ENCODE assay signal across 19 mouse cellular contexts in the genomic region with DNA sequence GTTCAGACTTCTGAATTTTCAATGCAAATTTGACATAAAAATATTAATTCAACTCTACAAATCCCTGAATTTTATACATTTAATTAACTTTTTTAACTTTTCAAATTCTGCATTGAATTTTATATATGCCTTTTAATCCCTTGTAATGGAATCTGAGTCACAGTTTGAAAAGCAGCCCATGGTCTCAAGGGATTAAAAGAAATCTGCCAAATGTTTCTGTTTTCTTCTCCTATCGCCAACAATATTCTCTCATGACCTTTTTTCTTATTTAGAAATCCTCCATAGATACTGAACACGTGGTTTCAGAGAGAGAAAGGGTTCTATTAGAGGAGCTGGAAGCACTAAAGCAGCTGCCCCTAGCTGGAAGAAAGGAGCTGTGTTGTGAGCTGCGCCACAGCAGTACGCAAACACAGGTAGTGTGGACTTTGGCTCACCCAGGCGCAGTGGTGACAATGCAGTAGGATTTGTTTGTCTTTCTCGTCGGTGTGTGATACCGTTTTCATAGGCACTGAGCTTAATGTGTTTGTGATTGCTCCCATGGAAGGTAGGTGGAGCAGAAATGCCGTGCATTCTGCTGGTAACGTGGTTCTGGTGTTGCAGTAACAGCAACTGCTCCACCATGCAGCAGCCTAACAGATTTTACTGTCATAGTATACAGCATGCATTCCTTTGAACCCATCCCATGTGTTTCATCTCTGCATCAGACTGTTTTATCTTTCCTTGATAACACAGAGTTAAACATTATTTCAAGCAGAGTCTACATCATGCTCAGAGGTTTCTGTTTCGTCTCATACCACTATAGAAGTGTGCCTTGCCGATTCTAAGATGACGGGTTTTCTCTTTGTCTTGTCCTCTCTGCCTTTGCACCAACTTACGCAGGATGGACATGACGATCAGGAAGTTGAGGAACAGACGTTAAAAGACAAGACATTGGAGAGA.
DNase-seq lines count a peak whose midpoint lies in the region; ATAC-seq lines count a peak whose summit lies in the region.
"Had no signal": no experiment of that assay in that cellular context is flagged by ENCODE, and none has a peak within 500 bp of the region (broad histone marks: within the 10 kb centered on the region; RNA-seq: fewer than 3 reads in every experiment).

No protein-coding gene starts in this region.

- peak overlapping the region; percentile 43 for H3K4me3 ChIP-seq in brown adipose tissue, adult 24 weeks (ENCODE audit: insufficient read depth, low read depth, low read length)
- H3K4me3 ChIP-seq in liver, embryonic 12.5 days = no peak overlapping the region
- no peak overlapping the region for H3K4me3 ChIP-seq in stomach, embryonic 15.5 days (replicated peaks)
- no peak overlapping the region for H3K4me3 ChIP-seq in hindbrain, embryonic 16.5 days (ENCODE audit: low read length)
- H3K4me3 ChIP-seq: kidney, embryonic 15.5 days had no signal

- H3K36me3 ChIP-seq in liver, embryonic 12.5 days = peaks cover 21% of the 10 kb centered on the region
- peaks cover 6% of the 10 kb centered on the region; the same call in 1 of the 2 replicates for H3K36me3 ChIP-seq in stomach, embryonic 15.5 days
- H3K36me3 ChIP-seq in hindbrain, embryonic 16.5 days (ENCODE audit: control insufficient read depth, insufficient read depth, low read length) = peaks cover 27% of the 10 kb centered on the region

- peak overlapping the region; percentile 41; the same call in 1 of the 2 replicates for H3K27ac ChIP-seq in brown adipose tissue, adult 24 weeks (replicated peaks; ENCODE audit: low read depth, low read length)
- no peak overlapping the region for H3K27ac ChIP-seq in liver, embryonic 12.5 days
- H3K27ac ChIP-seq in stomach, embryonic 15.5 days = peak overlapping the region; percentile 23; the same call in 1 of the 2 replicates
- H3K27ac ChIP-seq in hindbrain, embryonic 16.5 days (ENCODE audit: low read depth, low read length) = no peak overlapping the region
- H3K27ac ChIP-seq: hindbrain, embryonic 14.5 days; kidney, embryonic 15.5 days had no signal

- no peaks in the 10 kb centered on the region for H3K27me3 ChIP-seq in liver, embryonic 12.5 days (replicated peaks)
- no peaks in the 10 kb centered on the region for H3K27me3 ChIP-seq in stomach, embryonic 15.5 days (replicated peaks)
- H3K27me3 ChIP-seq in hindbrain, embryonic 16.5 days (replicated peaks; ENCODE audit: control insufficient read depth, insufficient read depth, low read length) = no peaks in the 10 kb centered on the region
- H3K27me3 ChIP-seq: kidney, embryonic 15.5 days had no signal

- DNase-seq in frontal cortex, adult 2 months (ENCODE audit: extremely low spot score in 1 of 2, low spot score in 1 of 2) = no peak
- no peak for DNase-seq in urinary bladder, postnatal 4 days (ENCODE audit: low spot score in 2 of 2)
- DNase-seq in natural killer cell, adult 2 months (ENCODE audit: low spot score in 2 of 2) = no peak
- DNase-seq: adrenal gland, postnatal 36 days; cerebellum, adult 8-10 months; gastrocnemius, postnatal 25 days; heart, postnatal 14 days; lung, adult 2 months; right cerebral cortex, adult 18-20 months; thymus, postnatal 25 days had no signal

- H3K9ac ChIP-seq in liver, embryonic 12.5 days = no peak overlapping the region
- H3K9ac ChIP-seq in stomach, embryonic 15.5 days = no peak overlapping the region
- no peak overlapping the region for H3K9ac ChIP-seq in hindbrain, embryonic 16.5 days (ENCODE audit: low read depth, low read length)
- H3K9ac ChIP-seq: hindbrain, embryonic 14.5 days; kidney, embryonic 15.5 days had no signal

- 77% methylated on average over 16 of the region's 16 CpGs for WGBS in liver, embryonic 12.5 days (ENCODE audit: insufficient replicate concordance)
- 64% methylated on average over 16 of the region's 16 CpGs for WGBS in stomach, embryonic 15.5 days
- WGBS in hindbrain, embryonic 16.5 days = 88% methylated on average over 16 of the region's 16 CpGs

- no peaks in the 10 kb centered on the region for H3K9me3 ChIP-seq in liver, embryonic 12.5 days (replicated peaks)
- no peaks in the 10 kb centered on the region for H3K9me3 ChIP-seq in stomach, embryonic 15.5 days
- H3K9me3 ChIP-seq in hindbrain, embryonic 16.5 days (ENCODE audit: control insufficient read depth, low read length) = no peaks in the 10 kb centered on the region
- H3K9me3 ChIP-seq: kidney, embryonic 15.5 days had no signal

- 0 out of 2 replicates have a peak overlapping the region, but pooled peaks have one; percentile 15 for H3K4me2 ChIP-seq in liver, embryonic 12.5 days
- no peak overlapping the region for H3K4me2 ChIP-seq in stomach, embryonic 15.5 days
- no peak overlapping the region for H3K4me2 ChIP-seq in hindbrain, embryonic 16.5 days (ENCODE audit: low read length)
- H3K4me2 ChIP-seq: heart, embryonic 11.5 days; hindbrain, embryonic 14.5 days; kidney, embryonic 15.5 days had no signal

- 0 out of 2 replicates have a peak, but pooled peaks cover 2% of the 10 kb centered on the region for H3K4me1 ChIP-seq in brown adipose tissue, adult 24 weeks (ENCODE audit: control insufficient read depth, insufficient read depth, insufficient read length, low read length)
- H3K4me1 ChIP-seq in liver, embryonic 12.5 days = no peaks in the 10 kb centered on the region
- H3K4me1 ChIP-seq in stomach, embryonic 15.5 days = no peaks in the 10 kb centered on the region
- no peaks in the 10 kb centered on the region for H3K4me1 ChIP-seq in hindbrain, embryonic 16.5 days (ENCODE audit: control insufficient read depth, insufficient read depth, low read depth, low read length)
- H3K4me1 ChIP-seq: kidney, embryonic 15.5 days had no signal

- peak; percentile 64; the same call in 1 of the 2 replicates for ATAC-seq in frontal cortex, adult (ENCODE audit: low TSS enrichment)
- ATAC-seq in liver, embryonic 12.5 days = peak; percentile 79
- peak; percentile 97 for ATAC-seq in stomach, embryonic 15.5 days (ENCODE audit: insufficient read depth, low FRiP score, low read depth)
- ATAC-seq in hindbrain, embryonic 16.5 days = no peak
- ATAC-seq: midbrain, embryonic 16.5 days had no signal

Comparison
In these comparisons a context has a peak if more than half of its experiments do, and no peak if none do; other contexts are left out.
1. H3K27ac ChIP-seq: peak in brown adipose tissue, adult 24 weeks (single experiment) and stomach, embryonic 15.5 days (single experiment); none in liver, embryonic 12.5 days (single experiment) and hindbrain, embryonic 16.5 days (single experiment).